Mouse (Mus musculus) brain, embryonic 14.5 days (tissue): ENCODE results near the gene Car14.
A peak's percentile ranks its signal among the peaks of the same experiment; 100 is the strongest.

ENCODE experiments used
- CTCF ChIP-seq: fragments of 200-500 bp; IDR thresholded peaks from 2 replicates; pipeline ENCODE4 v1.5.1; 2012; ENCODE audit warnings: inconsistent platforms, mild to moderate bottlenecking, moderate library complexity, borderline replicate concordance; ENCODE audit not compliant: insufficient read depth, insufficient read length; ENCODE audit errors: extremely low read depth
- POLR2A ChIP-seq: fragments of 200-500 bp; IDR thresholded peaks from 2 replicates; pipeline ENCODE4 v1.6.1; 2012; ENCODE audit warnings: mild to moderate bottlenecking, inconsistent platforms, borderline replicate concordance; ENCODE audit not compliant: poor library complexity, insufficient read depth, insufficient read length, severe bottlenecking; ENCODE audit errors: extremely low read depth

DNA sequence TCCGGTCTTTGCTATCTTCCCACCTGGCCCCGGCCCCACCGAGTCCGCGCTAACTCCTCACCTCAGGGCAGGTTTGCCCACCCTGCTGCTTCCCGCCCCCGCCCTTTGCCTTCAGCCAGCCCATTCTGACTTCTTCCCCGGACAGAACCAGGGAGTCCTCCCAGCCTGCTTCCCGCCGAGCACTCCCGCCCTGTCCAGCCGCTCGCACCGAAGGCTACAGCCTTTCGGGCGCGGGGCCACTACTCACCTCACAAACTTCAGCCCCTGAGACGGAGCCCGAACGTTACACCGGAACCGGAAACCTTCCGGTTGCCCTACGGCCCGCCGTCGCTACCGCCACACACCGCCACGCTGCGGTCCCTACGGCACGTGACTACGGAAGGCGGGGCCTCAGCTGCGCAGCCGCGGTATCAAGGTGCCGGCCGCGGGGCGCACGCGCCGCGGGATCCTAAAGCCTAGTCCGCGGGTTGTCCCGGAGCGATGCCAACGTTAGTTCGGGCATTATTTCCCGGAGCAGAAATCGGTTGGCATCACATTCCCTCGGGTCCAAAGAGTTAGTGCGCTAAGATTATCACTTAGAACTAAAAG lies 48.9 kb downstream of the Car14 start, which contains the start of gene Prpf3:
- TF ChIP-seq POLR2A = peak; percentile 67
- no peak for TF ChIP-seq CTCF
